Mouse (Mus musculus): ENCODE results near the gene Kcnab1. TPM values are rescaled to one million over a fixed set of nuclear protein-coding genes. Genes with fewer than 3 reads are reported as not detected.
A peak's percentile ranks its signal among the peaks of the same experiment; 100 is the strongest.

Gene Kcnab1
- polyA plus RNA-seq, 2 experiments = 4.2 to 9.2 TPM

DNA sequence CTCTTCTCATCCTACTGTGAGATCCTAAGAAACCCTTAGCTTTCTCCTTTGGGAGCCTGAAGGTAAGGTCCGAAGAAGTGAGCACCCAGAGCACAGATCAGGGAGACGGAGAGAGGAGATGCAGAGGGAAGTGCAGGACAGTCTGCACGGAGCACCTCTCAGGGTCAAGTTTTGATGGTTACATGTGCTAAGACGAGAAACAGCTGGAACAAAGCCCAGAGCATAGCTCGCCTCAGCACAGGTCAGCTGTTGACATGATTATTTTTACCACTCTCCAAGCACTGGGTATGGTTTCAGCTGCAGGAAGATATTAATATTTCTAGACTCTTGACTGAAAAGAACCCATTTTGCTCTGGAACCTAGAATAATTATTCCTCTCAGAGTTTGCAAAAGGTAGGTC lies 27.7 kb downstream of the Kcnab1 start:
- DNase-seq (ENCODE audit: low spot score) = no peak
- no peaks in the 10 kb centered on the region for H3K36me3 ChIP-seq (ENCODE audit: control insufficient read depth, insufficient read depth, low read length)
- ATAC-seq (ENCODE audit: low FRiP score, low read depth) = no peak
- TF ChIP-seq POLR2A (IDR thresholded peaks at IDR 0.05; ENCODE audit: borderline replicate concordance, extremely low read depth, insufficient read depth, insufficient read length) = no peak
- WGBS = 54% methylated on average over 5 of the region's 5 CpGs
- no peak overlapping the region for H3K9ac ChIP-seq (ENCODE audit: low read depth, low read length, severe bottlenecking)
- no peaks in the 10 kb centered on the region for H3K4me1 ChIP-seq (ENCODE audit: control insufficient read depth, insufficient read depth, low read length)
- no peaks in the 10 kb centered on the region for H3K9me3 ChIP-seq (ENCODE audit: control insufficient read depth, low read length)
- H3K27me3 ChIP-seq (ENCODE audit: control insufficient read depth, insufficient read depth, low read length) = no peaks in the 10 kb centered on the region
- H3K4me2 ChIP-seq (replicated peaks; ENCODE audit: low read depth, low read length, severe bottlenecking) = no peak overlapping the region
- no peak overlapping the region for H3K4me3 ChIP-seq (replicated peaks; ENCODE audit: low read length)
- H3K27ac ChIP-seq (replicated peaks; ENCODE audit: low read depth, low read length) = no peak overlapping the region

DNA sequence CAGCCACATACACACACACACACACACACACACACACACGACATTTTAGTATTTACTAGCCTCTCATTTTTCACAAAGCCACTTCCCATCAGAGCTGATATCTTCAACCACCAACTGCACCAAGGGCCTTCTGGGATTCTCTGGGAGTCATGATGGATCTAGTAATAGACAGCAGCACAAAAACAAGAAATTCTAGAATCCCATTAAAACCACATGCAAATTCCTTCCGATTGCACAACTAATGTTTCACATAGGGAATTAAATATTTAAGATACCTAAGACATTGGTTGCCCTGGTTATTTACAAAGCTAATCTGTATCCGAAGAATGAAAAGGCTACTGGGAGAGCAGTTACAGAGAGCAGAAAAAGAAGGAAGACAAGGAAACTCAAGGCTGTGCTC lies 29.6 kb downstream of the Kcnab1 start:
- H3K27ac ChIP-seq (replicated peaks; ENCODE audit: low read depth, low read length) = no peak overlapping the region
- no peak for TF ChIP-seq POLR2A (IDR thresholded peaks at IDR 0.05; ENCODE audit: borderline replicate concordance, extremely low read depth, insufficient read depth, insufficient read length)
- WGBS = 77% methylated on average over 3 of the region's 3 CpGs

DNA sequence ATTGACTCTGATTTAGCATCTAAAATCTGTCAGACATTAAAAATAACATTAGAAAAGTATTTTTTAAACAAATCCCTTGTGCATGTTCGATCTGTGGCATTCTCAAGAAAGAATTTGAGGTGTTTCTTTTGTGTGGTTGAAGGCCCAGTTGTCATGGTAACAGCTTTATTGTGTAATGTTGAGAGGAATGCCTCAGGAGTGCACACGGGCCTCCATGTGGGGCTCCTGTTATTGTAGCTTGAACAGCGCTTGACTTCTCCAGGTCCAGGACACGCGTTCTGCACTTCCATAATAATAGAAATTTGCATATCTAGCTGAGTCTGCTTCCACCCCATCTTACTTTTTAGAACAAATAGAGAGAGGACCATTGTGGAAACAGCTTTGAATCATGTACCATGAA lies 36.0 kb downstream of the Kcnab1 start:
- no peak for DNase-seq (ENCODE audit: low spot score)
- Histone ChIP-seq H3K4me3 (replicated peaks; ENCODE audit: low read length) (no peak overlapping the region), H3K4me1 (ENCODE audit: control insufficient read depth, insufficient read depth, low read length) (no peaks in the 10 kb centered on the region), H3K27ac (replicated peaks; ENCODE audit: low read depth, low read length) (no peak overlapping the region), H3K36me3 (ENCODE audit: control insufficient read depth, insufficient read depth, low read length) (no peaks in the 10 kb centered on the region), H3K9me3 (ENCODE audit: control insufficient read depth, low read length) (no peaks in the 10 kb centered on the region), H3K9ac (ENCODE audit: low read depth, low read length, severe bottlenecking) (no peak overlapping the region), H3K27me3 (ENCODE audit: control insufficient read depth, insufficient read depth, low read length) (no peaks in the 10 kb centered on the region), H3K4me2 (replicated peaks; ENCODE audit: low read depth, low read length, severe bottlenecking) (no peak overlapping the region)
- no peak; the same call in 1 of the 2 replicates for ATAC-seq (ENCODE audit: low FRiP score, low read depth)
- TF ChIP-seq POLR2A (IDR thresholded peaks at IDR 0.05; ENCODE audit: borderline replicate concordance, extremely low read depth, insufficient read depth, insufficient read length) = no peak
- WGBS = 66% methylated on average over 5 of the region's 5 CpGs

More for the DNA sequence above, 29.6 kb downstream of the Kcnab1 start:
- Histone ChIP-seq H3K4me2 (replicated peaks; ENCODE audit: low read depth, low read length, severe bottlenecking) (no peak overlapping the region), H3K9me3 (ENCODE audit: control insufficient read depth, low read length) (no peaks in the 10 kb centered on the region), H3K36me3 (ENCODE audit: control insufficient read depth, insufficient read depth, low read length) (no peaks in the 10 kb centered on the region), H3K4me3 (replicated peaks; ENCODE audit: low read length) (no peak overlapping the region), H3K4me1 (ENCODE audit: control insufficient read depth, insufficient read depth, low read length) (no peaks in the 10 kb centered on the region), H3K27me3 (ENCODE audit: control insufficient read depth, insufficient read depth, low read length) (no peaks in the 10 kb centered on the region), H3K9ac (ENCODE audit: low read depth, low read length, severe bottlenecking) (no peak overlapping the region)
- no peak for ATAC-seq (ENCODE audit: low FRiP score, low read depth)
- no peak for DNase-seq (ENCODE audit: low spot score)

DNA sequence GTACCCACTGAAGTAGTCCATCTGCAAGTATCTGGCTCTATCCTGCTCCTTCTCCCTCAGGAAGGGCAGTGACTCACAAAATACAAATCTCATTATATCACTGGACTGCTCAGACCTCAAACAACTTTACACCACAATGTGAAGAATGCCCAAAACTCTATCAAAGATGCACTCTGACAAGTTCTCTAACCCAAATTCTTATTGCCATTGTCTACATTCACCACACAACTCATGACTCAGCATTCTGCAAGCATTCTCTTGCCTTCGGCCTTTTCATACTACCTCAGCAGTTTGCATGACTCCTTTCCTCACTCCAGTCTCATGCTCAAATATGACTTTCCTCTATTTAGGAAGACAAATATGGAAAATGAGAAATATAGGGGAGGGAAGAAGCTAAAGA lies 42.6 kb downstream of the Kcnab1 start:
- Histone ChIP-seq H3K4me3 (replicated peaks; ENCODE audit: low read length) (no peak overlapping the region), H3K9me3 (ENCODE audit: control insufficient read depth, low read length) (no peaks in the 10 kb centered on the region), H3K27me3 (ENCODE audit: control insufficient read depth, insufficient read depth, low read length) (no peaks in the 10 kb centered on the region), H3K36me3 (ENCODE audit: control insufficient read depth, insufficient read depth, low read length) (no peaks in the 10 kb centered on the region), H3K4me1 (ENCODE audit: control insufficient read depth, insufficient read depth, low read length) (no peaks in the 10 kb centered on the region), H3K9ac (ENCODE audit: low read depth, low read length, severe bottlenecking) (no peak overlapping the region), H3K4me2 (replicated peaks; ENCODE audit: low read depth, low read length, severe bottlenecking) (no peak overlapping the region), H3K27ac (replicated peaks; ENCODE audit: low read depth, low read length) (no peak overlapping the region)
- no peak for DNase-seq (ENCODE audit: low spot score)
- ATAC-seq (ENCODE audit: low FRiP score, low read depth) = no peak
- WGBS = 78% methylated on average over 1 of the region's 1 CpGs
- TF ChIP-seq POLR2A (IDR thresholded peaks at IDR 0.05; ENCODE audit: borderline replicate concordance, extremely low read depth, insufficient read depth, insufficient read length) = no peak

DNA sequence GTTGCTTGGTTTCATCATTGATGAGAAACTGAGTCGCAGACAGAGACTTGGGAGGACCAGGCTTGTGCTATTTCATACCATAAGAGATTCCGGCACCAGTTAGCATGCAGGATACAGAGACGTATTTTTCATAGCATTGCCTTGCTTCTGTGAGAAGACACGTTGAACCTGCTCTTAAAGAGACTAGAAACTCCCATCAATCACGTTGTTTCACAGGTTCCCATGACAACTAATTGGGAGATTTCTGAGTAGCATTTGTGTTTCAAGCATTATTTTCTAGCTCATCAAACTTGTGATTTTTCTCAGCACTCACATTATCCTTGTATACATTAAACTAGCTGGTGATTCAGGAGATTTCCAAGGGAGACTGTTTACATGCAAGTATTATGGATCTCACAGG lies 63.8 kb downstream of the Kcnab1 start:
- ATAC-seq (ENCODE audit: low FRiP score, low read depth) (no peak), DNase-seq (ENCODE audit: low spot score) (no peak)
- Histone ChIP-seq H3K4me3 (replicated peaks; ENCODE audit: low read length) (no peak overlapping the region), H3K4me1 (ENCODE audit: control insufficient read depth, insufficient read depth, low read length) (no peaks in the 10 kb centered on the region), H3K36me3 (ENCODE audit: control insufficient read depth, insufficient read depth, low read length) (no peaks in the 10 kb centered on the region), H3K9me3 (ENCODE audit: control insufficient read depth, low read length) (no peaks in the 10 kb centered on the region), H3K4me2 (replicated peaks; ENCODE audit: low read depth, low read length, severe bottlenecking) (no peak overlapping the region), H3K9ac (ENCODE audit: low read depth, low read length, severe bottlenecking) (no peak overlapping the region), H3K27me3 (ENCODE audit: control insufficient read depth, insufficient read depth, low read length) (no peaks in the 10 kb centered on the region), H3K27ac (replicated peaks; ENCODE audit: low read depth, low read length) (no peak overlapping the region)
- WGBS = 72% methylated on average over 5 of the region's 5 CpGs
- no peak for TF ChIP-seq POLR2A (IDR thresholded peaks at IDR 0.05; ENCODE audit: borderline replicate concordance, extremely low read depth, insufficient read depth, insufficient read length)

DNA sequence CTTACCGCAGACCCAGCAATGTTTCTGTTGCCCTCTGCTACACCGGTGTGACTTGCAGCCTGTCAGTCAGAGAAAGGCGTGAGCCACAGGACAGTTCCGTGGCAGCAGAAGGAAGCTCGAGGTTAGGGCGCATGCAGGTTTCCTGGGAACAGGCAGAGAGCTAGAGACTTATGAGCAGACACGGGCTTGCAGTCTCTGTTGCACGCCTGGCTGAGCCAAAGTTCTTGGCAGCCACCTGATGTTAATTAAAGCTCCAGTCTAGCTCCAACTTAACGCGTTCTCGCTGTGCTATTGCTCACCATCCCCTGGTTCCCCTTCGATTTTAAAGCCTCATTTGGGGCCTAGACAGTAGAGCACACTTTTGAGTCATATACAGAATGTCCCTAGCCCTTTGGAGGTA lies 65.4 kb downstream of the Kcnab1 start:
- Histone ChIP-seq H3K36me3 (ENCODE audit: control insufficient read depth, insufficient read depth, low read length) (no peaks in the 10 kb centered on the region), H3K4me3 (replicated peaks; ENCODE audit: low read length) (no peak overlapping the region), H3K27ac (replicated peaks; ENCODE audit: low read depth, low read length) (no peak overlapping the region), H3K9ac (ENCODE audit: low read depth, low read length, severe bottlenecking) (no peak overlapping the region), H3K4me2 (replicated peaks; ENCODE audit: low read depth, low read length, severe bottlenecking) (no peak overlapping the region), H3K9me3 (ENCODE audit: control insufficient read depth, low read length) (no peaks in the 10 kb centered on the region), H3K4me1 (ENCODE audit: control insufficient read depth, insufficient read depth, low read length) (no peaks in the 10 kb centered on the region), H3K27me3 (ENCODE audit: control insufficient read depth, insufficient read depth, low read length) (no peaks in the 10 kb centered on the region)
- no peak for TF ChIP-seq POLR2A (IDR thresholded peaks at IDR 0.05; ENCODE audit: borderline replicate concordance, extremely low read depth, insufficient read depth, insufficient read length)
- ATAC-seq (ENCODE audit: low FRiP score, low read depth) = no peak
- WGBS = 32% methylated on average over 12 of the region's 12 CpGs
- peak; percentile 46 for DNase-seq (ENCODE audit: low spot score)
